Mouse (Mus musculus): ENCODE measurements around the gene Cnih3.

DNA sequence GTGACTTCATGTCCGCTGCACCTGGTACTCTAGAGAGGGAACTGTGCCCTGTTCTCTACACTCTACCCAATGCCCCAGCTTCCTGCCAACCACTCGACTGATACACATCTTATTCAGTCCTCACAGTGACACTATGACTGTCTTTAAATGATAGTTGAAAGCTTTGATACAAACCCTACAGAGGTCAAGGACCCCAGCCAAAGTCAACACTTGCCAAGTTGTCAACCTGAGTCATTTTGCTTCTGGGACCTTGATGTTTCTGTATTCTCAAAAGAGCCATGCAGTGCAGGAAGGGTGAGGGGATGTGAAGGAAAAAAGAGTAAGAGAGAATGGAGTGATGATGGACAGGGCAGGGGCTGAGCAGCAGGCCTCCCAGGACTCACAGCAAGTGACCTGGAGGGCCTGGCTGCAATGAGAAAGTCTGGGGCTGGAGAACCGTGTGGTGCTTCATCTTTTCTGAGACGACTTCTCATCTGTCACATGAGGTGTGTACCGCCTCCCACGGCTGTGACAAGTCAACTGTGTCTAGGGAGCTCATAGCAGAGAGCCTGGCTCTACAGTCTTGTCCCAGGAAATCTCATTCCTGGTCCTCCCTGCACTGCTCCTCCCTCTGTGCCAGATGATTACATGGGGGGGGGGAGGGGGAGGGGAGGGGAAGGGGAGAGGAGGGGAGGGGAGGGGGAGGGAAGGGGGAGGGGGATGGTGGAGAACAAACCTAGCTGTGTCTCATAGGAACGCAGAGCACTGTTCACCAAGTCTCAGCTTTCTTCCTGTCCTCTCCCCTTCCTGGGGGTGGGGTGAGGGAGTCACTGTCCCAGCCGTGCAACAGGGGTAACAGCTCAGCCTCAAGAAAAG is 109.8 kb downstream of the Cnih3 start:
- TF ChIP-seq EP300 (IDR thresholded peaks at IDR 0.05; ENCODE audit: insufficient read depth, low read depth, low read length) (no peak), CTCF (IDR thresholded peaks at IDR 0.05) (no peak)

Measured in heart, adult 2 months (tissue).